Mouse (Mus musculus): ENCODE measurements around the gene Chml. TPM values are rescaled to one million over a fixed set of nuclear protein-coding genes. Genes with fewer than 3 reads are reported as not detected.
A peak's percentile ranks its signal among the peaks of the same experiment; 100 is the strongest.

Chml gene
- polyA plus RNA-seq, 1 experiment from 2014 or later: 1.9 TPM

DNA sequence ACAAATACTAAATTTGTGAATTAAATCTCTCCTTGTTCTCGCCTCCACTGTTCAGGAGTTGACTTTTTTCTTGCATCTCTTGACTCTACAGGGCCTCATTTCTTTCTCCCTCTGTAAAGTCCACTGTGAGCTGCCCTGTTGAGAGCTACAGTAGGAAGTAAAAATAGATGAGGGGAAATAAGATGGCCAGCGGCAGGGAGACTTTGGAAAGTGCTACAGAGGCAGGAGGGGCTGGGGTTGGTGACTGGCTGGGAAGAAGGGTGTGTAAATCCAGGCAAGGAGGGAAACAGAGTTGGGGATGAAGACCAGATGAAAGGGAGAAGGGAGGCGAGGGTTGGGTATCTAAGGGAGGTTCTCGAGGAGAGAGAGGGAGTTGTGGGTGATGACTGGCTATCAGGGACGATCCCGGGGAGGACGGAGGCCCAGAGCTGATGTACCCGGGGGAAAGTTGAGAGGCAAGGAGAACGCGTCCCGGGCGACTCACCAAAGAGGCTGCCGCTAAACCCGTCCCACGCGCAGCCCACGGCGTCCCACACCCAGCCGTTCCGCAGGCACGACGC is 935 bp downstream of the Chml start:
- peak overlapping the region; percentile 84; the same call in 1 of the 2 replicates for H3K27ac ChIP-seq
- ATAC-seq (ENCODE audit: insufficient number of reproducible peaks, insufficient read depth, low FRiP score, low TSS enrichment, low read depth): no peak
- no peaks in the 10 kb centered on the region for H3K9me3 ChIP-seq
- H3K4me1 ChIP-seq: peaks cover 20% of the 10 kb centered on the region
- H3K27me3 ChIP-seq: no peaks in the 10 kb centered on the region
- peak overlapping the region; percentile 83 for H3K9ac ChIP-seq
- peak overlapping the region; percentile 75 for H3K4me3 ChIP-seq
- H3K36me3 ChIP-seq: peaks cover 15% of the 10 kb centered on the region
- peak overlapping the region; percentile 88 for H3K4me2 ChIP-seq
- under 1% methylated on average over 22 of the region's 22 CpGs for WGBS

DNA sequence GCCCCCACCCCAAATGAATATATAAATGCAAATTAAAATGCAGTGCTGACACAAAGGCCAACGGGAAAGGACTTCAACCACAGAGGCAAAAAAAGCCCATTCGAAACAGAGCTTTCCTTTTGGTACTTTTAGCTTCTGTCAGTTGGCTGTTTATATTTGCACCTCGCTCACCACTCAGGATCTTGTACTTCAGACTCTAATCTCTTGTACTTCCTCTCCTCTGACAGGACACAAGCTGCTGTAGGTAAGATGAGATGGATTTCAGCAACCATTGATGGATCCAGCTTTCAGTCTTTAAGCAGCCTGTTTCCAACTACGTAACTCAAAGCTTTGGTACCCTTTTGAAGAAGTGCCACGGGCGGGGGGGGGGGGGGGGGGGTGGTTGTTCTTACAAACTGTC is 11.7 kb downstream of the Chml start:
- H3K27me3 ChIP-seq: no peaks in the 10 kb centered on the region
- H3K9ac ChIP-seq: no peak overlapping the region
- ATAC-seq (ENCODE audit: insufficient number of reproducible peaks, insufficient read depth, low FRiP score, low TSS enrichment, low read depth): no peak
- WGBS: 79% methylated on average over 6 of the region's 6 CpGs
- no peak overlapping the region for H3K4me2 ChIP-seq
- H3K27ac ChIP-seq: no peak overlapping the region
- no peaks in the 10 kb centered on the region for H3K9me3 ChIP-seq
- H3K36me3 ChIP-seq: 0 out of 2 replicates have a peak, but pooled peaks cover 4% of the 10 kb centered on the region
- H3K4me1 ChIP-seq: no peaks in the 10 kb centered on the region
- no peak overlapping the region for H3K4me3 ChIP-seq

DNA sequence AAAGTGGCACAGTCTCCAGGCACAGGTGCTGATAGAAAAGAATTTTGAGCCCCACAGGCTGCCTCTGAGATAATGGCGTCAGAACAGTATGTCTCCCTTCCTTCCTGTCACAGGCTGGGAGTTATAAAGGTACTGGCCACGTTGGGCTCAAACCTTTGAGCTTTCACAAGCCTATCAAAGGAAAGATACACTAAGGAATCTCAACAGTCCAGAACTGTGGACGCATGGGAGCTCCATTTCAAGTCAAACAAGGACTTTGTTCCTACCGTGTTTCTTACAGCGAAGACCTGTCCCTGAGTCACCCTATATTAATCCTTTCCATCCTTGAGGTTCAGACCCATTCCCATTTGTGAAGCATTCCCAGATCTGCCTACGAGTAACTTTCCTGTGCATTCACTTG is 15.2 kb downstream of the Chml start:
- Histone ChIP-seq H3K27me3 (no peaks in the 10 kb centered on the region), H3K9me3 (no peaks in the 10 kb centered on the region), H3K36me3 (no peaks in the 10 kb centered on the region), H3K27ac (no peak overlapping the region), H3K9ac (no peak overlapping the region), H3K4me1 (no peaks in the 10 kb centered on the region), H3K4me3 (no peak overlapping the region), H3K4me2 (no peak overlapping the region)
- WGBS: 81% methylated on average over 6 of the region's 6 CpGs
- ATAC-seq (ENCODE audit: insufficient number of reproducible peaks, insufficient read depth, low FRiP score, low TSS enrichment, low read depth): no peak

DNA sequence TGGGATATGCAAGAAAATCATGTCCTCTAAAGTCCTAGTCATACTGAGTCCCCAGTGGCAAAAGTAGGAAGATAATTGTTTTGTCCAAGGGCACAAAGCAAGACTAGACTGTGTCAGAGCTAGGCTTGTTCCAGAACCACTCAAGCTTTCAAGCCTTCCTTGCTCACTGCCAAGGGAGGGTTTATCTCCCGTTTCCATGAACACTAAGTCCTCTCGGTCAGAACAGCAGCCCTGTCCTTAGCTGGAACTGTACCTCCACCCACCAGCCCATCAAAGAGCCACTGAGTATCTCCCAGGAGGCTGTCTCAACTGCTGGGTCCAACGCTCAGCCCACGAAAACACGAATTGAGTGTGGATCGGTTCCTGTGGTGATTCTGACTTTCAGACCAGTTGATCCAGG is 17.6 kb downstream of the Chml start:
- Histone ChIP-seq H3K9me3 (no peaks in the 10 kb centered on the region), H3K4me3 (no peak overlapping the region)
- ATAC-seq (ENCODE audit: insufficient number of reproducible peaks, insufficient read depth, low FRiP score, low TSS enrichment, low read depth): no peak

GRCm38 (mm10) chr1:175673563-175674325 is 19.0 kb downstream of the Chml start:
- Histone ChIP-seq H3K27ac (no peak overlapping the region), H3K4me3 (no peak overlapping the region), H3K4me2 (no peak overlapping the region), H3K9ac (no peak overlapping the region), H3K36me3 (no peaks in the 10 kb centered on the region), H3K9me3 (no peaks in the 10 kb centered on the region), H3K27me3 (no peaks in the 10 kb centered on the region), H3K4me1 (peaks cover 2% of the 10 kb centered on the region; the same call in 1 of the 2 replicates)
- 75% methylated on average over 7 of the region's 7 CpGs for WGBS
- no peak for ATAC-seq (ENCODE audit: insufficient number of reproducible peaks, insufficient read depth, low FRiP score, low TSS enrichment, low read depth)

More for the DNA sequence above, 17.6 kb downstream of the Chml start:
- H3K27ac ChIP-seq: no peak overlapping the region
- no peaks in the 10 kb centered on the region for H3K27me3 ChIP-seq
- no peak overlapping the region for H3K9ac ChIP-seq
- H3K36me3 ChIP-seq: no peaks in the 10 kb centered on the region
- no peak overlapping the region for H3K4me2 ChIP-seq
- H3K4me1 ChIP-seq: no peaks in the 10 kb centered on the region
- 88% methylated on average over 6 of the region's 6 CpGs for WGBS

- Histone ChIP-seq H3K9me3 (no peaks in the 10 kb centered on the region), H3K4me2 (no peak overlapping the region), H3K4me1 (peaks cover 4% of the 10 kb centered on the region; the same call in 1 of the 2 replicates), H3K36me3 (no peaks in the 10 kb centered on the region), H3K27me3 (no peaks in the 10 kb centered on the region), H3K27ac (no peak overlapping the region), H3K4me3 (no peak overlapping the region), H3K9ac (no peak overlapping the region)
- no peak for ATAC-seq (ENCODE audit: insufficient number of reproducible peaks, insufficient read depth, low FRiP score, low TSS enrichment, low read depth)
- 33% methylated on average over 1 of the region's 1 CpGs for WGBS
Observed at GRCm38 (mm10) chr1:175671626-175672025, 21.1 kb downstream of the Chml start.

DNA sequence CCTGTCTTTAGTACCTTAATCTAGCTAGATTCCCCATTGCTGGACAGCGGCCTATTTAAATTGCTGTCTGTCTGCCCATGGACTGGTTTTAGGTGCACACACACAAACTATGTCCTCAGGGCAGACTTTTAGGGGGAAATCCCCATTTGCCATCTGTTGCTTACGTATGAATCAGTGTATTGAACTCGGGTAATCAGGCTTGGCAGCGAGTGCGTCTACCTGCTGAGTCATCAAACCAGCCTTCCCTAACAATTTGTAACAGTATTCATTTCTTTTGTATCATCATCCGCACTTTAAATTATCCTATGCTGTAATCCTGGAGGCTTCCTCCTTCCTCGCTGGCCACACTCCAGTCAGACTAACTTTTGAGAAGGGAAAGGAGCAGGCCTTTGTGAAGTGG is 22.7 kb downstream of the Chml start:
- ATAC-seq (ENCODE audit: insufficient number of reproducible peaks, insufficient read depth, low FRiP score, low TSS enrichment, low read depth): no peak
- WGBS: 59% methylated on average over 7 of the region's 7 CpGs

DNA sequence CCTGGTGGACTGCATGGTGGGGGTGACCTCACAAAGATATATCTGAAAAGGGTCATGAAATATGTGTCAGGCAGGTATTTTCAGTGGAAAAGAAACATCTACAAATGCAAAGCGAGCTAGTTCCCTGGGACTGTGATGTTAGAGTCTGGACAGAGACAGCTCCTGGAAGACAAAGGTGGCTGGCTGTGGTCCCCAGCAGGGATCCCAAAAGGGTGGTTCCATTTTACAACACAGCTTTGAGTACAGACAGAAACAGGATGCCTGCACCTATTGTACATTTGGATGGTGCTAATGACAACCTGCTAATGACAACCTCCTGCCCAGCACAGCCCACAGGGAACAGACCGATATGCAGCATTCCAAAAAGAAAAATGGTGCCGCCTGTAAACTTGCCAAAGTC is 23.2 kb downstream of the Chml start:
- Histone ChIP-seq H3K9me3 (no peaks in the 10 kb centered on the region), H3K4me3 (no peak overlapping the region), H3K36me3 (no peaks in the 10 kb centered on the region), H3K27ac (no peak overlapping the region), H3K4me1 (peaks cover 4% of the 10 kb centered on the region; the same call in 1 of the 2 replicates), H3K4me2 (no peak overlapping the region), H3K27me3 (no peaks in the 10 kb centered on the region), H3K9ac (no peak overlapping the region)
- ATAC-seq (ENCODE audit: insufficient number of reproducible peaks, insufficient read depth, low FRiP score, low TSS enrichment, low read depth): no peak
- WGBS: 90% methylated on average over 3 of the region's 3 CpGs

More for the DNA sequence above, 22.7 kb downstream of the Chml start:
- Histone ChIP-seq H3K27me3 (no peaks in the 10 kb centered on the region), H3K4me3 (no peak overlapping the region), H3K9me3 (no peaks in the 10 kb centered on the region), H3K36me3 (no peaks in the 10 kb centered on the region), H3K27ac (no peak overlapping the region), H3K9ac (no peak overlapping the region), H3K4me2 (no peak overlapping the region), H3K4me1 (peaks cover 4% of the 10 kb centered on the region; the same call in 1 of the 2 replicates)

DNA sequence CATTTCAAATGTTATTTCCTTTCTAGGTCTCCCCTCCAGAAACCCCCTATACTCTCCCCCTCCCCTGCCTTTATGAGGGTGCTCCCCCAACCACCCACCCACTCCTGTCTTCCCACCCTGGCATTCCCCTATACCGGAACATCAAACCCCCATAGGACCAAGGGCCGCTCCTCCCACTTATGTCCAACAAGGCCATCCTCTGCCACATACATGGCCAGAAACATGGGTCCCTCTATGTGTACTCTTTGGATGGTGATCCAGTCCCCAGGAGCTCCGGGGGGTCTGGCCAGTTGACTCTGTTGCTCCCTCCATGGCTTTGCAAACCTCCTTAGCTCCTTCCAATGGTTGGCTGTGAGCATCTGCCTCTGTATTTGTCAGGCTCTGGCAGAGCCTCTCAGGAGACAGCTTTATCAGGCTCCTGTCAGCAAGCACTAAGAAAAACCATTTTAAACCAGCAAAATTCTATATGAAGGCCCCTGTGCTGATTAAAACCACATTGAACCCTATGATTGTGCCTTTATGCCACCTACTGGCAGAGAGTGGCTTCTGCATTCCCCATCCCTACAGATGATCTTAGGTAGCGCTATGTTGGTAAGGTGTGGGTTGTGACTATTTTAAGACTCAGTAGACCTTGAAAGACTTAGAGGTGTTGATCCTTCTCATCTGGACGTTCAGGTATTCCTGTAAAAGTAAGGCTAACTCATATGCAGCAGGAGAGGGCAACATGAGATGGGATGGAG is 23.9 kb downstream of the Chml start:
- Histone ChIP-seq H3K4me1 (peaks cover 4% of the 10 kb centered on the region; the same call in 1 of the 2 replicates), H3K27me3 (no peaks in the 10 kb centered on the region), H3K4me3 (no peak overlapping the region), H3K27ac (no peak overlapping the region), H3K9me3 (no peaks in the 10 kb centered on the region), H3K36me3 (no peaks in the 10 kb centered on the region), H3K9ac (no peak overlapping the region), H3K4me2 (no peak overlapping the region)
- WGBS: 77% methylated on average over 5 of the region's 5 CpGs
- ATAC-seq (ENCODE audit: insufficient number of reproducible peaks, insufficient read depth, low FRiP score, low TSS enrichment, low read depth): no peak

DNA sequence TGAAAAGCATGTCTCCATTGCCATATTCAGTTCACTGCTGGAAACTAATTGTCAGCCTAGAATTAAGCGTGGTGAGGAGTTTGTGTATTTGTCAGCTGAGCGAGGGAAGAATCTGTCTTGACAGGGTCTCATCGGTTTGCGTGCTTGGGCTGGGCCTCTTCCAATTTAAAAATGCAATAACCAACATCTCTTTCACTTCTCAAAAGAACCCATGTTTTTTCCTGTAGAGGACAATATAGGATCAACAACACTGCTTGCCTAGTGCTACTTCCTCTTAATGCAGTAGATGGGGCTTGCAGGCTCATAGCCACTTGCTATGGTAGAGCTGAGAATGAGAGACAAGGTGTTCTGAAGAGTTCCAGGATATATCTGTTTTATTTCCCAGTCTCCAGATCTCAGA is 32.8 kb downstream of the Chml start:
- WGBS: 89% methylated on average over 4 of the region's 4 CpGs
- H3K9me3 ChIP-seq: no peaks in the 10 kb centered on the region
- H3K4me2 ChIP-seq: no peak overlapping the region
- H3K9ac ChIP-seq: no peak overlapping the region
- no peaks in the 10 kb centered on the region for H3K27me3 ChIP-seq
- no peaks in the 10 kb centered on the region for H3K4me1 ChIP-seq
- ATAC-seq (ENCODE audit: insufficient number of reproducible peaks, insufficient read depth, low FRiP score, low TSS enrichment, low read depth): no peak
- H3K36me3 ChIP-seq: no peaks in the 10 kb centered on the region
- no peak overlapping the region for H3K27ac ChIP-seq
- H3K4me3 ChIP-seq: no peak overlapping the region

DNA sequence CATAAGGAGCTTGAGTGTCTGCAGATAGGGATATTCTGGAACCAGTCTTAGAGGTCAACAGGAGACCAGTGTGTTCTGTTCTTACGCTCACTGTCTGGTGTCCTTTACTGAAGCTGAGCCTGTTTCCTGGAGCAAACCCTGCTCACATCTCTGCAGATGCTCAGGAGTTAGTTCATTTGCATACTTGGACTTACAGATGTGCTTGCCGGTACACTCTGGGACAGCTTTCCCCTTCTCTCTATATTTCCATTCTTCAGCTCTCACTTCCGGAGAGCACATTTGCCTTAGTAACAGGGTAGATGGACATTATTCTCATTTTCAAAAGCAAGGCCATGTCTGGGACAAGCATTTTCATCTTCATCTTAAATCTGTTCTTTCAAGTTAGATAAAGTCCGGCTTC is 44.1 kb downstream of the Chml start:
- Histone ChIP-seq H3K27me3 (no peaks in the 10 kb centered on the region), H3K9ac (no peak overlapping the region)
- 91% methylated on average over 4 of the region's 4 CpGs for WGBS

More for the DNA sequence above, 44.1 kb downstream of the Chml start:
- no peaks in the 10 kb centered on the region for H3K36me3 ChIP-seq
- H3K9me3 ChIP-seq: no peaks in the 10 kb centered on the region
- H3K4me2 ChIP-seq: no peak overlapping the region
- no peak for ATAC-seq (ENCODE audit: insufficient number of reproducible peaks, insufficient read depth, low FRiP score, low TSS enrichment, low read depth)
- H3K4me3 ChIP-seq: no peak overlapping the region
- H3K4me1 ChIP-seq: 0 out of 2 replicates have a peak, but pooled peaks cover 3% of the 10 kb centered on the region
- no peak overlapping the region for H3K27ac ChIP-seq
